Mouse (Mus musculus) liver, embryonic 14 days (tissue): ENCODE measurements around the gene 1190005I06Rik. TPM values are rescaled to one million over a fixed set of nuclear protein-coding genes. Genes with fewer than 3 reads are reported as not detected.

ENCODE experiments used
- polyA plus RNA-seq: library from polyadenylated mRNA; depleted of rRNA; stranded (reverse); fragments of >200 nt; gene quantifications from 2 replicates; pipeline ENCODE4 v1.2.3, GENCODE M21; 2012; rRNA removed

Gene 1190005I06Rik
- polyA plus RNA-seq: 0.39 and 0.45 TPM in 2 replicates

DNA sequence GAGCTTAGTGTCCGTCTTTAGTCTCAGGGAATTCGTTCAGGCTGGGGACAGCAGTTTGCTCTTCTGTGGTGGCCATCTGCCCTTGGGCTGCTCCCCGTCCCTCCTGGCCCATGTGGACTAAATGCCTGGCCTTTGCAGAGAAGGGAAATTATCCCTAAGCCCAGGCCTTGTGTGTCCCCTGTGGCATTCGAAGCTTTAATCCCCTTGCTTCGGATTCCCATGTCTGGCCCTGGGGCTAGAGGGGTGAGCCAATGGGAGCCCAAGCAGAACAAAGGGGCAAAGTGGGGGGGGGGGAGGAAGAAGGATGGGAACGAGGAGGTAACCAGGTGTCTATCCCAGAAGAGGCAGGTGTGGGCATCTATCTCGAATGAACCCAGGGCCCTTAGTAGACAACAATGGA, at the start of gene 1190005I06Rik:
1190005I06Rik (minus strand) TSS at position 101 of the 400 bp plus-strand sequence.

DNA sequence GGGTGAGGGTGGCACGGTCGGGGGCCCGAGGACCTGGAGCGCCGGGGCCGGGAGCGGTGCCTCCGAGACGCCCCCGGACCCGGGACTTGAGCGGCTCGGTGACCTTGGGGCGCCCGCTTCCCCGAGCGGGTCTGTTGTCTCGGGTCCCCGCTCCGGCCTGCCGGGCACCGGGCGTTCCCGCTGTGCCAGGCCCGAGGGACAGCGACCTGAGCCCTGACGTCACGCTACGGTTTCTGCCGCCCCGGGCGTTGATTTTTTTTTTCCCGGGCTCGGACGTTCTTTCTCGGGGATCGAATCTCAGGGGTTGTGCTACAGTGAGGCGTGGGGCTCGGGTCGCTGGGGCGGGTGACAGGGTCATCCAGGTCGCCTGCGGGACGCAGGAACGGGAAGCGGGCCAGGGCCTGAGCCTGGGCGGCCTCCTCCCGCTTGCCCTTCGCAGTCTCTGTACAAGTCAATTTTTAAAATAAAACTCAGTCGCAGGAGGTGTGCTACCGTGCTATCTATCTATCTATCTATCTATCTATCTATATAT, 21.0 kb upstream of the 1190005I06Rik start, which contains the start of gene Emc8:
Emc8 (minus strand) TSS at position 200 of the 532 bp plus-strand sequence.

DNA sequence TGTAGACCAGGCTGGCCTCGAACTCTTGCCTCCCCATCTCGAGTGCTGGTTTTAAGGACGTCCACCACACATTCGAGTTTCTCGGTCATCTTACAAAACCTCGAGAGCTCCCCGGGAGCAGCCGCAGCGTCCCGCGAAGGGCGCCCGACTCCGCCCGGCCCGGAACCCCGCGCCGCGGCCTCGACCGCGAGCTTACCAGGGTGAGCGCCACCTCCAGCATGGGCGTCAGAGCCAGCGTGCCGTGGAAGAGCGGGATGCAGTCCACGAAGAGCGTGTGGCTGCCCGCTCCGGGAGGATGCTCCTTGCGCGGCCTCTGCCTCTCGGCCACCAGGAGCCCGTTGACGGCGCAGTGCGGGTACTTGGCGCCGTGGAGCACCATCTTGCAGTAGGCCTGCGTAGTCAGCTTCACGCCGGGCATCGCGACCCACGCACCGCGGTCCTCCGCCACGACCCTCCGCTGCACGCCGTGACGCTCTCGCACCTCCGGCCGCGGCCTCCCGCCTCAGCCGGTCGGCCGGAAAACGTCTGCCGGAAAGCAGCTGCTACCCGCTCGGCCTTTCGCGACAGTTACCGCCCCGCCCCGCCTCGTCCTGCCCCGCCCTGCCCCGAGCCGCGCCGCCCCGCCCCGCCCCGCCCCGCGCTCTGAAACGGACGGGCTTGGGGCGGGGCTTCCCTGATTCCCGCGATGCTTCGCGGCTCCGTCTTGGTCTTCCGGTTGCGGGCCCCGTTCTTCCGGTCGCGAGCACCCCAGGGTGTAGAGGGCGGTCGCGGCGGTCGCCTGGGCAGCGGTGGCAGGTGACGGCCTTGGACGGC, 20.3 kb upstream of the 1190005I06Rik start, which contains the start of the genes Gm27021 and Cox4i1:
Gm27021 (minus strand) TSS at position 519 of the 813 bp plus-strand sequence.
Cox4i1 (plus strand) TSS at position 662 of the 813 bp plus-strand sequence.

DNA sequence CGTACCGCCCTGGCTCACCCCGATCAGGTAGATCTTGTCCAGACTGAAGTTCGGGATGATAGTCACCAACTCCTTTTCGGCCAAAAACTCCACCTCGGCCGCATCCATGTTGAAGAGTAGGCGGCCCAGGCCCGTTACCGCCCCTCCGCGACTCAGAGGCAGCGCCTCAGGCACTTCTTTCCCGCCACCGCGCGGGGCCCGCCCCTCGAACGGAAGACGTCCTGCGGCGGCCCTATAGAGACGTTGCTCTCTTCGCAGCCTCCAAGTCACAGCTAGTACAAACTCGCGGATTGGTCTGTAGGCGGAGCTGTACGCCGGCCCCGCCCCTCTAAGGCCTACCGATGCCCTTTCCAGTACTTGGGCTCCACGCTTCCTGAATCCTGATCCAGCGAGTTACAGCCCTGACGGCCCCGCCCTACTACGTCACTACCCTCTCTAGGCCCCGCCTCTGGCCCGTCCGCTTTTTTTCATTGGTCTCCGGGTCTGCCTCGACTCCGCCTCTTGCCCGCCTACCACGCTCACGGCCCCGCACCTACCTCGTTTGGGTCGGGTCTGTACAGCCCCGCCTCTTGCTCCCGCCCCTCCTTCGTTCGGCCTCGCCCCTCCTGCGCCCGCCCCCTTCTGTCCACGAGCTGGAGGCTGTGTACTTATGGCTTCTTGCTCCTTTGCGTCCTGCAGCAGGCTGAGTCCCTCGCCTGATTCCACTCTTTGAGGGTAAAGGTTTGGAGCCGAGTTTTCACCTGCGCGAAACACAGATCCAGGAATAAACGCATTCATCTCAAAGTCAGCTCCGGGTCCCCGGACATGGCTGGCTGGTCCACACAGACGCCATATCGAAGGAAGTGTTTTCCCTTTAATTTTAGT, 58.3 kb downstream of the 1190005I06Rik start, which contains the start of gene Gins2:
Gins2 (minus strand) TSS at position 397 of the 864 bp plus-strand sequence.

Other genes starting within 250 kb of the 1190005I06Rik start
- gene Gins2, start 58.3 kb downstream of the 1190005I06Rik start, polyA plus RNA-seq: 36.5 and 39.6 TPM in 2 replicates
- gene Gm27021, start 20.4 kb upstream of the 1190005I06Rik start, polyA plus RNA-seq: 0.40 and 0.85 TPM in 2 replicates
- 565 and 595 TPM in 2 replicates for gene Cox4i1, start 20.6 kb upstream of the 1190005I06Rik start, polyA plus RNA-seq
- 34.7 and 39.3 TPM in 2 replicates for gene Emc8, start 20.9 kb upstream of the 1190005I06Rik start, polyA plus RNA-seq
- gene Irf8, start 88.7 kb upstream of the 1190005I06Rik start, polyA plus RNA-seq: 3.1 and 4.5 TPM in 2 replicates